Mouse (Mus musculus) megakaryocyte-erythroid progenitor cell, adult 5-6 weeks (primary cell): ENCODE results near the gene Olfr1410. TPM values are rescaled to one million over a fixed set of nuclear protein-coding genes. Genes with fewer than 3 reads are reported as not detected.

Experiments
- ATAC-seq: replicated peaks from 2 replicates; pipeline ENCODE4 v1.8.0; 2016; ENCODE audit warnings: mild to moderate bottlenecking, inconsistent platforms; ENCODE audit not compliant: severe bottlenecking, poor library complexity, low FRiP score, low TSS enrichment
- total RNA-seq, 2 experiments: library from RNA; stranded (forward) in 1 of 2; stranded (reverse) in 1 of 2; fragments of 200-1000, 215-1000 nt in 1 of 2; fragments of >200 nt in 1 of 2; fragmentation: Nextera tagmentation in 1 of 2; gene quantifications; 2 replicates each; pipeline ENCODE4 v1.2.3; 2014 to 2017

The Olfr1410 gene
- not detected in 2 replicates for total RNA-seq (2014; fragmentation: Nextera tagmentation)
- total RNA-seq (2017): not detected in 2 replicates

DNA sequence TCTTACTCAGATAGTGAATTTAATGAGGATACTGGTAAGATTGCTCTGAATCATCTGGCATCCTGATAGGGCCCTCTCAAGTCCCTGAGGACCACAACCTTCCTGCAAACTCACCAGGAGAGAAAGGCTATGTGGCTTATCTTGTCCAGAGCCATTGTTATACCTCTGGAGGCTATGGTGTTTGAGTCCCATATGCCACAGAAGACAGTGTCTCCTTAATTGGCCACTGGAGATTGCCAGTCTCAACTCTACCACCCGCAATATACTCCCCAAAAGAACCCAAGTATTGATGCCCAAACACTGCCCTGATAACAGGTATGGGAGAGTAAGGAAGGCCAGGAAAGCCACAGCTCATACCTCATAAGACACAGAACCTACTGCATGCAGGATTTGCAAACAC lies at the start of gene Olfr1410:
Gene Olfr1410, plus strand, starts transcription at position 301 of the 400 bp plus-strand sequence.
- no peak for ATAC-seq

DNA sequence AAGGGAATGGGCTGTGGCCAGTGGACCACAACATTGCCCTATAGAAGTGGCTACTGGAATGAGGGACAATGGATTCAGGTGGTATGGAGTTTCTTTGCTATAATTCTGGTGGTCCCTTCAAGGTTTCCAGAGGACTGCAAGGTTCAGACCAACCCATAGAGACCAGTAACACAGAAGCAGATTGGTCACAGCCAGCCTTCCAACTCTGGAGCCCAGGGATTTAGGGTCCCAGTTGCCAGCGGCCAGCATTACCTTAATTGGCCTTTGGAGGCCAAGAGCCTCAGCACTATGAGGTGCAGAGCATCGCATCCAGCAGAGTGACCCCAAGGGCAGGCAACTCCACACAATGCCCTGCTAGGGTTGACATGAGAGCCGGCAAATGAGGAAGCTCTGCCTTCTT lies 34.6 kb upstream of the Olfr1410 start, which contains the start of gene Olfr1413:
Gene Olfr1413, plus strand, starts transcription at position 301 of the 400 bp plus-strand sequence.
- no peak for ATAC-seq

DNA sequence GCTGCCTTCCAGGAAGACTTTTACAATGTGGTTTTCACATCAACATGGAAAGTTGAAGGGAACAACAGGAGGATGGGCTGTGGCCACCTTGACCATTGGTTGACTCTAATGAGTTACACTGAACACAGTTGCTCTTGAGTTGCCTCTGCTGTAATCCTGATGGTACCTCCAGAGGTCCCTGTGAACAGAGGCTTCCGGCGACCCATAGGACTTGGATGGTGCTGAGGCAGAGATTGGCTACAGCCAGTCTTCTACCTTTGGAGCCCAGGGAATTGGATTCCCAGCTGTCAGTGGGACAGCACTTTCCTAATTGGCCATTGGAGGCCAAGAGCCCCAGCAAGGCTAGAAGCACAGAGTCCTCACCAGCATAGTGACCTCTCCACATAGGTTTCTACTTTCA lies 20.1 kb upstream of the Olfr1410 start, which contains the start of gene Olfr1412:
Gene Olfr1412, plus strand, starts transcription at position 301 of the 400 bp plus-strand sequence.
- ATAC-seq: no peak

DNA sequence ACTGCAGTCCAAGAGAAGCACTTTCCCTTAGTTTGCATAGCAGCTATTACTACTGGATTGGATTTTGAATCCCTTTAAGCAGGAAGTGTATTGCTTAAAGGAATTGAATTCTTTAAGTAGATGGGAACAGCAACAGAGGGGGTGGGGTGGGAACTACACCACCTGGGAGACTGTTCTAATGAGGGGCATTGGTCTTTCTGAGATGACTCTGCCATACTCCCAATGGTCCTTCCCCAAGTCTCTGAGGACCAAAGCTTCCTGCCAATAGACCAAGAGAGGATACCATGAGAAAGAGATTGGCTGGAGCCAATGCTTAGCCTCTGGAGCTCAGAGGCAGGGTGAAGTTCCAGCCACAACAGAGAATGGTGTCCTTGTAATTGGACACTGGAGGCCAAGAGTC lies 11.5 kb upstream of the Olfr1410 start, which contains the start of gene Olfr1411:
Gene Olfr1411, plus strand, starts transcription at position 301 of the 400 bp plus-strand sequence.
- no peak for ATAC-seq

DNA sequence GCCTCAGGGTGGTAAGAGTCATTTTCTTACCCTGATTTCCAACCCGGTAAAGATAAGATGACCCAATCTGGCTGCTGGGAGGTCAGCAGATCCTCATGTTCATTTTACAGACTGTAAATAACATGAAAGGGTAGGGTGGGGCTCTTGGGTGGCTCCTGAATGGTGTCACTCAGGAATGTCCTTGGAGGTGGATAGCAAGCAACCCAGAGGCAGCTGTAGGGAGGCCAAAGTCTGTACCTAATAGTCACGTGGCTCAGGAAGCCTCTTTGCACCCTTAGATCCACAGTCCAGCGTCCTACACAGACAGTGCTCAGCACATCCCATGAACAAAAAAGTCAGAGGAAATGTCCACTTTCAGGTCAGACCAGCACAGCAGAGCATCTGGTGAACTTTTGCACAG lies 9.6 kb upstream of the Olfr1410 start:
- no peak for ATAC-seq

DNA sequence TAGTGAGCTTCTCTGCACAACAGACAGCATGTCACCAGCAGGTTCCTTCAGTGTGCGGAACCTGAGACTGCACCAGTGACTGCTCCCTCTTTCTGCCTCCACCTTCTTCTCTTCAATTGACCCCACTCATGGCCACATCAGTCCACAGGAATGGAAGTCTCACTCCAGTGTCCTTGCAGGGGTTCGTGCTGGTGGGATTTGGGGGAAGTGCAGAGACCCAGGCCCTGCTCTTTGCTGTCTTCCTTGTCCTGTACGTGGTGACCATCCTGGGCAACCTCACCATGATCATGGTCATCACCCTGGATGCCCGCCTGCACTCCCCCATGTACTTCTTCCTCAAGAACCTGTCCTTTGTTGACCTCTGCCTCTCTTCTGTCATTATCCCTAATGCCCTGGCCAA lies 2.1 kb downstream of the Olfr1410 start:
- no peak for ATAC-seq

DNA sequence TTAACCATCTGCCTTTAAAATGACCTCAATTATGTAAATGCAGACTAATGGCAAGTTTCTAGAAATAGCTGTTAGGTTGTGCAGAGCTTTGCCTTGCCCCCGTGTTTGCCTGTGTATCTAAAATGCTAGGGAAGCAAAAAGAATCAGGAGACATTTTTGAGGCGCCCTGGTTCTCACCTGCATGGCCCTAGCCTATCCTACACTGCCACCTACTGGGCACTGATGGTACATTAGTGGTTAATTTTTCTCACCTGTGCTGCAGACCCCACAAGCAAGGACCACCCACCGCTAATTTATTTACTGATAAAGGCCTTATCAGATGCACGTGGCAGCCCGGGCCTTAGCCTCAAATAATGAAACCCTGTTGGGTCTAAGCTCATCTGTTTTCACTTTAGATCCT lies 5.4 kb downstream of the Olfr1410 start:
- ATAC-seq: peak; percentile 63

DNA sequence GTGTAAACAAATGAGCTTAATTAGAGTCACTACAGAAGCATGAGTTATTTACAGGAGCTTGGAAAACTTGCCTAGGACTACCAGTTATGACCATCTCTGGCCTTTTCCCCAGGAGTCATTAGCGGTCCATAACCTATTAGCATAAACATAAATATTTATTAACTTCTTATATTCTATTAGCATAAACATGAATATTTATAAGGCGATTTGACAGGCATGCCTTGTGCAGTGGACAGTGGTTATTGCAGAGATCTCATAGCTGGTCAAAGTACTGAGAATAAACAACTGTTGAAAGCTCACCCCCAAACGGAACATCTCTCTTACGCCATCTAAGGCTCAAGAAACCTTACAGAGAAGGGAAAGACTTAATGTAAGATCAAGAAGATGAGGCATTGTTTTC lies 7.6 kb downstream of the Olfr1410 start:
- no peak for ATAC-seq

DNA sequence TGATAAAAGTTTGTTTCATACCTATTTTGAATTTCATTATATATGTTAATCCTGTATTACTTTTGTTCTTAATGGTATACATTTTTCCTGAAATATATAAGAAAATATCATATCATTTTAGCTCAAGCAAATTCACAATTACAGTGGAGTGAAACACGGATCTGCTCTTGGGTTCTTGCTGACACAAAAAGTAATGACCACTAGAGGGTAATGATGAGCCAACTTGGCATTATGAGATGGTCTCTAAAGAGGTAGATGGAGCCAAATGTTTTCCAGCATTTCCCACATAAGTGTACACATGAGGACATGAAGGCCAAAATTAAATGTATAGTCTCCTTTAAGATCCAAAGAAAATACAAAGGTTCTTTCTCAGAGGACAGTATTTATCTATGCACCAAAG lies 8.9 kb downstream of the Olfr1410 start:
- no peak for ATAC-seq

DNA sequence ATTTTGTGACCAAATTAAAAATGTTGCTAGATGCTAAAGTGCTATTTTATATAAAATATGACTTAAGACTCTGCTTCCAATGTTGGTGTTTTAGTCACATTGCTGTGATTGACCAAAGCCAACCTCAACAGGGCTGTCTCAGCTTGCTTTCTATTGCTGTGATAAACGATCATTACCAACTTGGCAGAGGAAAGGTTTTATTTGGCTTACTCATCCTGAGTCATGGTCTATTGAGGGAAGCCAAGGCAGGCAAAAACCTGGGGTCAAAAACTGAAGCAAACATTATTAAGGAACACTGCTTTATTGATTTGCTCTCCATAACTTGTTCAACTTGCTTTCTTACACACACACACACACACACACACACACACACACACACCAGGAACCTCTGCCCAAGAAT lies 10.5 kb downstream of the Olfr1410 start:
- ATAC-seq: no peak

DNA sequence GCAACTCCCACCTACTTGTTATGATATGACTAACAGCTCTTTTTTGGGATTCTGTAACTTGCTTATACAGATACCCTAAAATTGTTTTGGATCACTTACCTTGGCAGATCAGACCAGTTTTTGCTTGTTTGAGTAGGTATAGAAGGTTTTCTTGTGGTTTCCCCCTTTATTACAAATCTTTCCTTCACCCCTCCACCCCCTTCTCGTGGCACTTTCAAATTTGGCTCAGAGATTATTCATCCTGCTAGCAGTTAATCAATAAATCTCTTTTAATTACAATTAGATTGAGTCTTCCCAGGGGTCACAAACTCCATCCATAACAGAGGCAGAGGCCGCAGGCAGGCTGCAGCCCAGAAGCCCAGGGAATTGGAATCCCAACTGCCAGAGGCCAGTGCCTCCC lies 11.9 kb downstream of the Olfr1410 start, which contains the start of gene Olfr12:
Gene Olfr12, plus strand, starts transcription at position 301 of the 400 bp plus-strand sequence.
- no peak for ATAC-seq

DNA sequence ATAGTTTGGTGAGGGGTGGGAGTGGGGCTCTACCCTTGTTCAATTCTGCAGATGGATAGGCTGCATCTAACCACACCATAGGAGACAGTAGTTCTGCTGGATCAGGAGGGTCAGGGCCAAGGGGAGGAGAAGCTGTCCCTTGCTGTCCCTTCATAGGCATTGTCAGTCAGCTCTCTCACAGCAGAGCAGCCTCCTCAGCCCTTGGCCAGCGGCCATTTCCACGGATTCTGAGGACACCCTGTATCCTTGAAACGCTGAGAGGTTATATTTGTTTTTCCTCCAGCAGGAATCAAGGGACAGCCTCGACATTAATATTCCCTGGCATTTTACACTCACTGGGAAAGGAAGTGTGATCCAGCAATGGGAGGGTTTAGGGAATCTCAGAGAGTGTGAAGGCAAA lies 12.8 kb downstream of the Olfr1410 start:
- ATAC-seq: no peak

DNA sequence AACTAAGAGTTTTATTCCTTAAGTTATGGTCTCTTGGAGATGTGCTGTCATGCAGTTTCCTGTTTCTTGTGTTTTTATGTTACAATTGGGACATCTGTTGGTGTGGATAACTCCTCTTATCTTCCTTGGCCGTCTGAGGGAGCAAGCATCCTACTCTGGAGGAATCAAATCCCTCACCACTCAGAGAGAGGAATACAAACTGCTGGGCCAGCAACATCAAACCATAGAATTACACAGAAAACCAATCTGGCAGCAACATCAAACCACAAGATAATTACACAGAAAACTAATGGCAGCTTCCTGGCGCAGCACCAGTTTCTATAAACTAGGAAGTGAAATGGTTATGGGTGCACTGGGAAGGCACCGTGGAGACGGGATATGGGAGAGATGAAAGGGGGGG lies 22.6 kb downstream of the Olfr1410 start:
- no peak for ATAC-seq

DNA sequence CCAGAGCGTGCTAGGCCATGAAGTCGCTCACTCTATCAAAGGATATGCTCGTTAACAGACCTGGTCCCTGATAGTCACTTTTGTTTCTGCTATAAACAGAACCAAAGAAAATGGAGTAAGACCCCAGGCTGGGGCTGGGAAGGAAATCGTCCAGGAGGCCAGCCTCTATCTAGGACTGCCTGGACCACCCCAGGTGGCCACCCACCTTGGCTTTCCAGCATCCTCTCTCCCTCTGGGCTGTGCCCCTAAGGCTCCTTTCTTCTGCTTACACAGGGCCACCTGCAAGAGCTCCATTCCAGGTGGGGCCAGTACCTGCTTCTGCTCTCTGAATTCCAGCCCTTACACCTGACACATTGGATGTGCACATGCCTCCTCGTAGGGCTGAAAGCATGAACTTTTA lies 26.6 kb downstream of the Olfr1410 start:
- ATAC-seq: no peak

DNA sequence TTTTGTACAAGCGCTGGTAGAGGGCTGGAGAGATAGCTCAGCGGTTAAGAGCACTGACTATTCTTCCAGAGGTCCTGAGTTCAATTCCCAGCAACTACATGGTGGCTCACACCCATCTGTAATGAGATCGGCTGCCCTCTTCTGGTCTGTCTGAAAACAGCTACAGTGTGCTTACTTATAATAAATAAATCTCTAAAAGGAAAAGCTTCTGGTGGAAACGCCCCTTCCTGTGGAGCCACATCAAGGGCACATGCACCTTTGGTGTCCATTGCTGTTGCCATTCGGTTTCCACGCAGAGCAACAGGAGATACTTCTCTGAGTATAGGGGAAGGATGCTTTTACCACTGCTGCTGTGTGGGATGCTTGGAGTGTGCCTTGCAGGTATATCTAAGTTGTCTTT lies 27.4 kb downstream of the Olfr1410 start:
- no peak for ATAC-seq

DNA sequence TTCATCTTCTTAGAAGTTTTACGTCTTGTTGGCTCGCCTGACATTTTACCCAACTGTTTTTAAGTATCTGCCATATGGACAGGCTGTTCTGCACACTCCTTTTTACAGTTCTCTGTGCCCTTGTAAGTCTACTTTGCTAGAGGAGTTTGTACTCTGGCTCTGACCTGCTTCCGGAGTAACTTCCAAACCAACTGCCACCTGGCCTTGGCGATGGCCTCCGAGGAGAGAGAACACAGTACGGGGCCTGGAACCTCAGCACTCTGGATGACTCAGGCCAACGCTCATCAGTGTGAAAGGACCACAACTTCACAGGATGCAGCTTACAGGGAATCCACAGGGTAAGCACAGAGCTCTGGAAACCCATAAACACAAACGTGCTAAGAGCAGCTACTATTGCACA lies 28.1 kb downstream of the Olfr1410 start:
- ATAC-seq: no peak

DNA sequence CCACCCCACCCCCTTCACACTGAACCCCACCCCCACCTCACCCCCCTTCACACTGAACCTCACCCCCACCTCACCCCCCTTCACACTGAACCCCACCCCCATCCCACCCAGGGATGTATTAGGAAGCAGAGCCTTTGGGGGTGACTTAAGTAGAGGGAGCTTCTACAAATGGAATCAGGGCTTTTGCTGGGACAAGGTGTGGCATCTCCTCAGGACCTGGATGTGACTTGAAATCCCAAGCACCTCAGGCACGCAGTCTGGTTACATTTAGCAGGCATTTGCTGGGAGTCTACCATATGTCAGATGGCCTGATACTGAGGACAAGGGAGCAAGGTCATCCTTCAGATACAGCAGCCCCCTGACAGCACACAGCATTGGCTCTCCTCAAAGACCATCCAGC lies 29.0 kb downstream of the Olfr1410 start:
- ATAC-seq: no peak

DNA sequence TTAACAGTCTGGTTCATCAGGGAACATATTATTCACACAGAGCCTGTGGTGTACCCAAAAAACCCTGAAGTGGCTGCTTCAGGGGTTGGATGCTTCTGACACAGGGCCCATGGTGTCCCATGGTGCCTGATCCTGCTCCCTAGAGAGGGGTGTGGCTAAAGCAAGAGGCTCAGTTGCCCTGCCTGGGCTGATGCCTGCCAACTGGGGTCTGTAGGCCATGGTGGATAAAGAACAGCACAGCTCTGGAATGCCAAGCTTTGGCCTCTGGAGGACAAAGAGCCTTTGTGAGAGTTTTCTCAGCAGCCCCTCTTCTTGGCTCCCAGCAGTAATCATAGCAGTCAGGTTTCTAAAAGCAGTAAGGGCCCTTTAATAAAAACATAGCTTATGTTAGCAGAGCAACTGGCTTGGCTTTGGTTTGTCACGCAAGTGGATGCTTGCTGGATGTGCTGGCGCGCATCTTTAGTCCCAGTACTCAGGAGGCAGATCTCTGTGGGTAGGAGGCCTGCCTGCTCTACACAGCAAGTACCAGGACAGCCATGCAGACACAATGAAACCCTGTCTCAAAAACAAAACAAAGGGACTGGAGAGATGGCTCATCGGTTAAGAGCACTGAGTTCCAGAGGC lies 29.5 kb downstream of the Olfr1410 start:
- no peak for ATAC-seq

DNA sequence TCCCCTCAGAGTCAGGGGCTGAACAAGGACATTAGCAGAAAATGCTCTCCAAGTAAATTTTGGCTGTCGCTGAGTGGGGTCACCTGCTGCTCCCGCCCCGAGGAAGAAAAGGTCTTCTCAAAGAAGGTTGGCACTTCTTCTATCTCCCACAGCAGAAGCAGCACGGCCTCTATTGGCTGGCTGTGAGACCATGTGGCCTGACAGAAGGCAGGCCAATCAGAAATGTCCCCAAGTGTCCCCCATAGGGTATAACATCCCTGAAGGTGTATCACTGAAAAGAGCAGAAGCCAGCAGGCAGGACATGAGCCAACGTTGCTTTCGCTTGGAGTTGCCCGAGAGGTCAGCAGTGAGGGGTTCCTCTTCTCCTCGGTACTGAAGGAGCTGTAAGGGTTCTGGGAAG lies 30.4 kb downstream of the Olfr1410 start:
- no peak for ATAC-seq

DNA sequence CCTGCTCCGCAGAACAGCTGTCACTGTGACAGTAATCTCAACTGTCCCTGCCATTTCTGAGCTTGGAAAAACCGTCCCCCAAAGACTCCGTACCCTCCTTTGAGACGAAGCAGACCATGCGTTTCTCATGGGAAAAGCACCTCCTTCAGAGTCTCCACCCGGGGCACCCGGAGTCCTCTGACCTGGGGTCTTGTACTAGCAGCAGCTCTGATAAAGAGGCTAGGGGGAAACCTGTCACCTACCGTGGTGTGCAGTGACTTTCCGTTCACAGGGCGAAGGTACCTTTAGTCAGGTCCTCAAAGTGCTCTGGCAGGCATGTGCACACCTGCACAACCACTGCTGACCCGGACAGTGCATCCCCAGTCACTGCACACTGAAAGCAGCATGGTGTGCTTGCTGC lies 31.1 kb downstream of the Olfr1410 start:
- no peak for ATAC-seq

DNA sequence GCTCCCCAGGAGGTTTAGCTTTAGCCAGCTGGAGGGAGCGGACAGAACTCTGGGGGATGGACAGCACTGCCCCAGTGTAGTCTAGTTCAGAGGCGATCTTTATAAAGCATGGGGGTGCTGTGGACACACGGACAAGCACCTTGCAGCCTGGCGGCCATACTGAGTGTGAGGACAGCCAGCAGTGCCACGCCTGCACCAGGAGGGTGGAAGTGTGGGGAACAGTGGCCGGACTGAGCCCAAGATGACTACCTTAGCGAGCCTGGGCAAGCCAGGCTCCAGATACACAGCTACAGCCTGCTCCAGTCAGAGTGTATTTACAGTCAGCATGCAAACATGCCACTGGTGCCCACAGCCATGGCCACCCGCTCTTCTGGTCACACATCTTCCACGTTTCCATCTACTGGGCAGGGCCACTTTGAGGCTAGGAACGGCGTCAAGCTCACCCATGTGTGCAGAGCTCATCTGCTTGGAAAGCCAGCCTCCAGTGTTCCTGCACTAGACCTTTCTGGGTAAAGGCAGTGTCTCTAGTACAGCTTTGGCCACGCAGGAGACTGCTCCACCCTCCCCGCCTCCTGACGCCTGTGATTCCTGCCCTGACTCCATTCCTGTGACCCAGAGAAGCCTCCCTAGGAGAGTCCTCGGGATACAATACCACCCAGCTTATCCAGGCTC lies 32.1 kb downstream of the Olfr1410 start:
- no peak for ATAC-seq
